Mouse (Mus musculus): ENCODE measurements around the gene Rmnd5a. TPM values are rescaled to one million over a fixed set of nuclear protein-coding genes. Genes with fewer than 3 reads are reported as not detected.

Gene Rmnd5a
- total and polyA plus RNA-seq, 3 experiments, result 23.4 to 40.6 (median 23.5) TPM

DNA sequence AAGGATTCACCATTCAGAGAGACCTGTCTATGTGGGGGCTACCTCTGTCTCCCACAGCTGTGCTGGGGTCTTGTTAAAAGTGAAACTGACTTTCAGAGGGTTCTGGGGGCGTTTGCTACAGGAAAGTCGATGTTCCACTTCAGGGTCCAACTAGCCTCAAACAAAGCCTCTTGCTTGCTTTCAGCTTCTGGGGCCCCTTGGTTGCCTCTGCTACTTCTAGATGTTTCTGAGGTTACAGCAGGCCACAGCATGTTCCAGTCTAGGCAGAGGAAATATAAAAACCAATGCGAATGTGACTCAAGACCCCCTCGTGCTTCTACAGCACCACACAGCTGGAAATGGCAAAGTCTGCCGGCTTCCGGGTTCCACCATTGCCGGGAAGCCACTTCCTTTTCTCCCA lies 82.9 kb downstream of the Rmnd5a start:
- Histone ChIP-seq H3K4me2 (ENCODE audit: insufficient read depth, low read depth, poor library complexity, severe bottlenecking) (peak overlapping the region; percentile 11; the same call in 1 of the 2 replicates), H3K4me3 (replicated peaks in 1 of 3; ENCODE audit: low read depth in 2 of 3, low read length in 2 of 3, poor library complexity in 1 of 3) (no peak overlapping the region), H3K36me3 (replicated peaks in 1 of 2; ENCODE audit: control insufficient read depth in 1 of 2, insufficient read depth in 1 of 2, low read length in 1 of 2) (no peaks in the 10 kb centered on the region), H3K27me3 (replicated peaks) (no peaks in the 10 kb centered on the region), H3K4me1 (ENCODE audit: control insufficient read depth in 1 of 2, insufficient read depth in 2 of 2) (peaks cover 4 to 20% of the 10 kb centered on the region in 2 experiments), H3K9ac (ENCODE audit: insufficient read depth, low read depth) (no peak overlapping the region), H3K27ac (ENCODE audit: insufficient read depth, low read depth) (no peak overlapping the region), H3K9me3 (replicated peaks; ENCODE audit: low read length) (no peaks in the 10 kb centered on the region), H3K79me2 (replicated peaks; ENCODE audit: control insufficient read depth, extremely low read depth, insufficient read depth, poor library complexity, severe bottlenecking) (no peaks in the 10 kb centered on the region)
- in situ Hi-C loops (cut with MboI; ENCODE audit: low pct_ligation_motif_present, low pct_unique_long_range_greater_than_20kb, low sequenced_read_pairs), result no loop called here
- no peak for DNase-seq (ENCODE audit: extremely low read depth)
- dilution Hi-C loops (cut with MboI; ENCODE audit: extremely low pct_ligation_motif_present, extremely low pct_unique_long_range_greater_than_20kb, low sequenced_read_pairs), result no loop called here
- TF ChIP-seq JUN (IDR thresholded peaks at IDR 0.05; ENCODE audit: insufficient read depth, low read depth, low read length) (no peak), POLR2A (IDR thresholded peaks at IDR 0.05; ENCODE audit: low read depth, low read length) (no peak), MAFK (IDR thresholded peaks at IDR 0.05; ENCODE audit: insufficient replicate concordance, low read length) (no peak), MEF2A (IDR thresholded peaks at IDR 0.05; ENCODE audit: borderline replicate concordance, low read depth, low read length) (no peak), KAT2A (IDR thresholded peaks at IDR 0.05; ENCODE audit: insufficient replicate concordance, low read length) (no peak), HCFC1 (IDR thresholded peaks at IDR 0.05; ENCODE audit: low read depth, low read length) (no peak), USF1 (IDR thresholded peaks at IDR 0.05; ENCODE audit: low read depth, low read length) (no peak), ETS1 (conservative IDR thresholded peaks at IDR 0.05; ENCODE audit: low read depth, low read length) (no peak), E2F4 (IDR thresholded peaks at IDR 0.05; ENCODE audit: insufficient replicate concordance, low read depth, low read length) (no peak), ELF1 (IDR thresholded peaks at IDR 0.05; ENCODE audit: low read depth, low read length) (no peak), MYC (IDR thresholded peaks at IDR 0.05; ENCODE audit: low read depth, low read length) (no peak)

DNA sequence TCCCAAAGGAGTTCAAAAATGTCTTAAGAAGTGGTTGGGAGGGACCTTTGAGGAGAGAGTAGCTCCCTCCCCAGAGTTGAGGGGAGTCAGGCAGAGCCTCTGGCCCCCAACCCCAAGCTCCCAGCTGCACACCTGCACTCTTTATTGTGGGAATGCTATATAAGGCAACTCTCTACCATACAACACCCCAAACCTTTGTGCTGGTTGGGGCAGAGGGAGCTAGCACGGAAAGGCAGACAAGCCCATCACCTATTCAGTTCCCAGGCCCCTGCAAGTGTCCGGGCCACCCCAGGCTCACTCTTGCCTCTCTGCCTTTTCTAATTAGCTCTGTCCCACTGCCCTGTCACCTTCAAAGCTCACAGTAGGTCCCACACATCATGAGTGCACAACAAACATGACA lies 86.7 kb downstream of the Rmnd5a start:
- H3K27me3 ChIP-seq (replicated peaks), result no peaks in the 10 kb centered on the region
- TF ChIP-seq USF1 (IDR thresholded peaks at IDR 0.05; ENCODE audit: low read depth, low read length) (no peak), TCF12 (IDR thresholded peaks at IDR 0.05; ENCODE audit: low read depth, low read length) (no peak), BHLHE40 (IDR thresholded peaks at IDR 0.05; ENCODE audit: low read depth, low read length) (no peak), TBP (conservative IDR thresholded peaks at IDR 0.05; ENCODE audit: low read depth, low read length) (no peak), UBTF (IDR thresholded peaks at IDR 0.05; ENCODE audit: low read depth, low read length) (no peak)
- H3K79me2 ChIP-seq (replicated peaks; ENCODE audit: control insufficient read depth, extremely low read depth, insufficient read depth, poor library complexity, severe bottlenecking), result no peaks in the 10 kb centered on the region
- in situ Hi-C loops (cut with MboI; ENCODE audit: low pct_ligation_motif_present, low pct_unique_long_range_greater_than_20kb, low sequenced_read_pairs) (no loop called here), dilution Hi-C loops (cut with MboI; ENCODE audit: extremely low pct_ligation_motif_present, extremely low pct_unique_long_range_greater_than_20kb, low sequenced_read_pairs) (no loop called here)
- H3K27ac ChIP-seq (ENCODE audit: insufficient read depth, low read depth), result no peak overlapping the region
- no peak for DNase-seq (ENCODE audit: extremely low read depth)
- H3K4me2 ChIP-seq (ENCODE audit: insufficient read depth, low read depth, poor library complexity, severe bottlenecking), result no peak overlapping the region
- H3K9ac ChIP-seq (ENCODE audit: insufficient read depth, low read depth), result no peak overlapping the region
- H3K4me3 ChIP-seq (replicated peaks in 1 of 3; ENCODE audit: low read depth in 2 of 3, low read length in 2 of 3, poor library complexity in 1 of 3), result no peak overlapping the region
- H3K36me3 ChIP-seq (replicated peaks in 1 of 2; ENCODE audit: control insufficient read depth in 1 of 2, insufficient read depth in 1 of 2, low read length in 1 of 2), result no peaks in the 10 kb centered on the region
- H3K4me1 ChIP-seq (ENCODE audit: control insufficient read depth in 1 of 2, insufficient read depth in 2 of 2), result peaks cover 0 to 13% of the 10 kb centered on the region in 2 experiments; a peak in 2 of 4 replicates
- H3K9me3 ChIP-seq (replicated peaks; ENCODE audit: low read length), result no peaks in the 10 kb centered on the region
